Mouse (Mus musculus) kidney, adult 8-10 months (tissue): ENCODE data around the gene Tmem108.
A peak's percentile ranks its signal among the peaks of the same experiment; 100 is the strongest.

Source experiments
- DNase-seq, 2 experiments: peaks; one replicate each; pipeline ENCODE4 v3.0.0; 2022

Gene Tmem108

GRCm38 (mm10) chr9:103538047-103538816 lies 223.4 kb downstream of the Tmem108 start:
- DNase-seq, result no peak

GRCm38 (mm10) chr9:103536059-103536634 lies 225.5 kb downstream of the Tmem108 start:
- no peak for DNase-seq

GRCm38 (mm10) chr9:103525041-103525537 lies 236.5 kb downstream of the Tmem108 start:
- peak in 1 of 2 experiments; percentile 11 for DNase-seq

- DNase-seq, result no peak
Measured at GRCm38 (mm10) chr9:103524600-103524999, 237.0 kb downstream of the Tmem108 start.

- DNase-seq, result no peak
Measured at GRCm38 (mm10) chr9:103523742-103524403, 237.8 kb downstream of the Tmem108 start.

GRCm38 (mm10) chr9:103523008-103523407 lies 238.6 kb downstream of the Tmem108 start:
- no peak for DNase-seq

GRCm38 (mm10) chr9:103513884-103514283 lies 247.8 kb downstream of the Tmem108 start:
- no peak for DNase-seq

- DNase-seq, result no peak
Measured at GRCm38 (mm10) chr9:103512257-103512656, 249.4 kb downstream of the Tmem108 start.

DNA sequence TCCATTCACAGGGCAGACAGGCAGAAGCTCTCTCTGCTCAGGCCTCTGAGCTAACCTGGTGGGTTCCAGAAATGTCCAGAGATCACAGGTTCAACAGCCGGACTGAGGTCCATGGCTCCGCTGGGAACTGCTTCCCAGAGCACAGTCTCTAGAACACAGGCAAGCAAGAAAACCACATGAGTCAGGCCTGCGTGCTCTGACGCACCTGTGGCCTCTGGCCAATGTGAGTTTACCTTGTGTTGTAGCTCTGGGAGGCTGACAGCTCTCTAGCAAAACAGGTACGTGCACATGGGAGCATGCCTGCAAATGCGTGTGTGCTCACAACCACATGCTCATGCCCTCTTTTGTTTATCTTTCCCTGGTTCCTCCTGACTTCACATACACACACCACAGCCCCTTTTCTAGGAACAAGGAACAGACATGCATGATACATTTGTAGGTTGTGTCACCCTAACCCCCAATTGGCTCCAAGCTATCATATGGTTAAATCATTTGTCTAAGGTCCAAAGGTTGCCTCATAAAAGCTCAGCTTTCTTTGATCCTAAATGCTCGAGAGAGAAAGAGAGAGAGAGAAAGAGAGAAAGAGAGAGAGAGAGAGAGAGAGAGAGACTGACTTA lies 254.6 kb downstream of the Tmem108 start:
- DNase-seq, result no peak

GRCm38 (mm10) chr9:103505067-103505466 lies 256.6 kb downstream of the Tmem108 start:
- no peak for DNase-seq

DNA sequence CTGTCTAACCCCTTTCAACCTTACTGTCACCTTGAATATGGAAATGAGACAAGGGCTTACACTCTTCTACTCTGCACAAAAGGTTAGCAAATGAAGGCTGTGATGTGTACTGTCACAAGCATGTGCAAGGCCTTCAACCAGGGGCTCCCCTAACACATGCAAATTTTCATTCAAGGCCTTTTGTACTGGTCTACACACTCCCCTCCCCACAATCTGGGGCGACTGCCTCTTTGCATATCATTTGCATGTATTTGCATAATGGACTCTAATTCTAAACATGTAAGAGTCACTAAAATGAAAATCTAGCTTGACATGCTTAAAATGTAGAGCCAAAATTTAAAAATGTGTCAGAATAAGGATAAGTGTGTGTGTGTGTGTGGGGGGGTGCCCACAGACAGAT lies 257.0 kb downstream of the Tmem108 start:
- DNase-seq, result no peak

GRCm38 (mm10) chr9:103503586-103504298 lies 257.9 kb downstream of the Tmem108 start:
- peak; percentile 48 to 75 for DNase-seq

DNA sequence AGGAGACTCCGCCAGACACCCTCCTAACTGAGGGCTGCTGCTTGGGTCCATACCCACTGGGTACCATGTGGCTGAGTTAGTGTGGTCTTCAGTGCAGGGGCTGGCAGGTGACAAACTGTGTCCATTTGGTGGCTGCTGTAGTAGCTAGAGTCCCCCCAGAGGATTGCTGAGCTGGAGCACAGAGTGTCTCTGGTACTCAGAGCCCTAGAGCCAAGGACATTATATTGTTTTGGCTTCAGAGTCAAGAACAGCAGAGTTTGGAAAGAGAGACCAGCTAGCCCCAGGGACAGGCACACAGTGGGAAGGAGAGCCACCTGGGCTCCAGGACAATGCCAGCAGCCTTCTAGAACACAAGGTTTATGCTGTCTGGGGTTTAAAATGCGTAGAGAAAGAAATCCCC lies 259.0 kb downstream of the Tmem108 start:
- DNase-seq, result no peak

- no peak for DNase-seq
Measured at GRCm38 (mm10) chr9:103501861-103502364, 259.7 kb downstream of the Tmem108 start.

- DNase-seq, result no peak
Measured at GRCm38 (mm10) chr9:103499366-103499765, 262.3 kb downstream of the Tmem108 start.

- DNase-seq, result no peak
Measured at GRCm38 (mm10) chr9:103498699-103499098, 262.9 kb downstream of the Tmem108 start.

- DNase-seq, result peak; percentile 18 to 36
Measured at GRCm38 (mm10) chr9:103495391-103495790, 266.2 kb downstream of the Tmem108 start.

DNA sequence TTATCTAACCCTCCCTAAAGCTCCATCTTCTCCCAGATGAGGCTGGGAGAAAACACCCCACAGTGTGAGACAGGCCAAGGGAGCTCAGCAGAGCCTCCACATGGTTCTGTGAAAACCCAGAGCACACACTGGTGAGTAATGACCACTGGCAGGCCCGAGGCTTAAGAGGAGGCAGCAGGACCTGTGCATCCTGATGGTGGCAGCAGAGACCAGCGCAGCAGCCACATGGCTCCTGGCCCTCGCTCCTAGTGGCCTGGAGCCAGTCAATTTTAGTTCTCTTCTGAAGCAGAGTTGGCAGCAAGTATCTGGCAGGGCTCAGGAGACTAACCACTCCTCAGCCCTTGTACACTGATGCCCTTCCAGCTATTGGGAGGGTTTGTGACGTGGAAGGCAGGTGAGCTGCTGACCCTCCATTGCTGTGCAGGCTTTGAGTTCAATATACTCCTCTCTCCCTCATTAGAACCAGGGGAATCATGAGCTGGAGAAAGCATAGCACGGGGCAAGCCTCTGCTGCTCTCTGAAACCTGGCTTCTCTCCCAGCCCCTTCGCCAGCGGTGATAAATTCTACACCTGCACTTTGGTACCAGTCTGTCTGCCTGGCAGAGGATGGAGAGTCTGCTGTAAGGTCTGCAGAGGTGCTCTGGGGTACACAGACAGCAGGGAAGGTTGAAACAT lies 267.2 kb downstream of the Tmem108 start:
- peak; percentile 79 to 85 for DNase-seq

DNA sequence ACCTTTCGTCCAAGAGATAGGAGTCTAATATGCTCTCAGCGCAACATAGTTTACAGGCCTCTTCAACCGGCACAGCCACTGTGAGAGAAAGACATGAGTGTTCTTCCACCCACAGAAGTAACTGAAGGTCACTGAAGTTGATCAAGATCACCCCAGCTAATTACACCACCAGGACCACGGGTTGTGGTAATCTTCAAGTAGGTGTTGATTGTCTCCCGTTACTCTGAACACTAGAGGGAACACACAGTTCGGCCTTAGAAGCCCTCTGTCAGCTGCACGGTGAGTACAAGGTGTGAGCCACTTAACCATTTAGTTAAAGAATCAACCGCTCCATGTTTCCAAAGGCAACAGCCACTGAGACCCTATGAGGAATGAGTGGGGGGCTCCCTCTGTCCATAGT lies 269.7 kb downstream of the Tmem108 start:
- no peak for DNase-seq

DNA sequence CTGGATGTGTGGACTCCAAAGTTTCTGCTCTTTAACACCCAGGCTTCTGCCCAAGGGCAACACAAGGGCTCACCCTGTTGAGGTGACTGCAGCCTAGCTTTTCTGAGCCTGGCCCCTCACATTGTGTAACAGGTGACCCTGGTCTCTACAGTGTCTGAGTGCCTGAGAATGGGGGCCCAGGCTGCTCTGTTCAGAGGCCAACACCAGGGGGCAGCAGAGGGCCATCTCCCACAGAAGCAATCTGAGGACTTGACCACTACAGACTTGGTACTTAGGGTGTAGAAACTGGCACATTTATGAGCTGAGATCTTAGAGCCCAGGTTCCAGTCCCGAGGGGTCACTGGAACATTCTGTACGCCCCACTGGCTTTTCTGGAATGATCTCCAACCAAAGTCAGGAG lies 271.2 kb downstream of the Tmem108 start:
- peak; percentile 64 to 86 for DNase-seq

DNA sequence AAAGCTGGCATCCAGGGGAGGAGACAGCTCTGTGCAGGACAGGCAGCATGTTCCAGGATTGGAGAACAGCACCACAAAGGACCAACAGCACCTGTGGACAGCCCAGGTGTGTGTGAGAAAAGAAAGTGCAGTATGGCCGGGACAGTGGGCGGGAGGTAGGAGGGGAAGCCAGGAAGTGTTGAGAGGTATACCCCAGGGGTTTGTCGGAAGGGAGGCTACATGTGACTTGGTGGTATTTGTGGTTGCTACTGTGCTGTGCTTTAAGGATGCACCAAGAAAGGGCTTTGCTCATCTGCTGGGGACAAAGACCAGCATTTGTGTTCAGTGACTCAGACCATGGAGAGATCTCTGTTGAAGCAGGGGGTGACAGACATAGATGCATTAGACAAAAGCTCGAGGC lies 271.8 kb downstream of the Tmem108 start:
- no peak for DNase-seq

- DNase-seq, result peak in 1 of 2 experiments; percentile 26
Measured at GRCm38 (mm10) chr9:103489096-103489495, 272.5 kb downstream of the Tmem108 start.
